Mouse (Mus musculus): ENCODE measurements around the gene 6030468B19Rik. TPM values are rescaled to one million over a fixed set of nuclear protein-coding genes. Genes with fewer than 3 reads are reported as not detected.

The 6030468B19Rik gene
- total RNA-seq, 2 experiments from 2014 or later: 0.34 to 0.46 TPM

- DNase-seq (ENCODE audit: low spot score in 2 of 2): no peak
- Histone ChIP-seq H3K4me3 (no peak overlapping the region), H3K27ac (no peak overlapping the region)
- no peak for TF ChIP-seq CTCF (conservative IDR thresholded peaks at IDR 0.05)
These were observed 19.0 kb downstream of the 6030468B19Rik start for GRCm38 (mm10) chr11:117816389-117816996.

- TF ChIP-seq CTCF (conservative IDR thresholded peaks at IDR 0.05): no peak
These were observed 21.6 kb downstream of the 6030468B19Rik start for GRCm38 (mm10) chr11:117819095-117819494.

GRCm38 (mm10) chr11:117820173-117820572, 22.7 kb downstream of the 6030468B19Rik start:
- TF ChIP-seq CTCF (conservative IDR thresholded peaks at IDR 0.05): no peak
- H3K4me3 ChIP-seq: no peak overlapping the region

More at GRCm38 (mm10) chr11:117819095-117819494, 21.6 kb downstream of the 6030468B19Rik start:
- H3K4me3 ChIP-seq: no peak overlapping the region
- no peak overlapping the region for H3K27ac ChIP-seq
- no peak for DNase-seq (ENCODE audit: low spot score in 2 of 2)

GRCm38 (mm10) chr11:117821868-117822267, 24.4 kb downstream of the 6030468B19Rik start:
- H3K4me3 ChIP-seq: no peak overlapping the region
- DNase-seq (ENCODE audit: low spot score in 2 of 2): no peak
- no peak for TF ChIP-seq CTCF (conservative IDR thresholded peaks at IDR 0.05)

More at GRCm38 (mm10) chr11:117820173-117820572, 22.7 kb downstream of the 6030468B19Rik start:
- no peak overlapping the region for H3K27ac ChIP-seq
- DNase-seq (ENCODE audit: low spot score in 2 of 2): no peak

GRCm38 (mm10) chr11:117822728-117823241, 25.3 kb downstream of the 6030468B19Rik start:
- DNase-seq (ENCODE audit: low spot score in 2 of 2): no peak
- no peak for TF ChIP-seq CTCF (conservative IDR thresholded peaks at IDR 0.05)
- Histone ChIP-seq H3K27ac (no peak overlapping the region), H3K4me3 (no peak overlapping the region)

More at GRCm38 (mm10) chr11:117821868-117822267, 24.4 kb downstream of the 6030468B19Rik start:
- no peak overlapping the region for H3K27ac ChIP-seq

- Histone ChIP-seq H3K27ac (no peak overlapping the region), H3K4me3 (no peak overlapping the region)
- TF ChIP-seq CTCF (conservative IDR thresholded peaks at IDR 0.05): no peak
- DNase-seq (ENCODE audit: low spot score in 2 of 2): no peak
These were observed 26.0 kb downstream of the 6030468B19Rik start for GRCm38 (mm10) chr11:117823411-117823810.

- TF ChIP-seq CTCF (conservative IDR thresholded peaks at IDR 0.05): peak; percentile 97
- DNase-seq (ENCODE audit: low spot score in 2 of 2): peak; percentile 69 to 79
- H3K27ac ChIP-seq: no peak overlapping the region
- H3K4me3 ChIP-seq: peak overlapping the region; percentile 36
These were observed 26.9 kb downstream of the 6030468B19Rik start for GRCm38 (mm10) chr11:117824060-117824969.

- peak within 1 kb of the TSS; percentile 28 for H3K4me3 ChIP-seq
- no peak for DNase-seq (ENCODE audit: low spot score in 2 of 2)
- no peak for TF ChIP-seq CTCF (conservative IDR thresholded peaks at IDR 0.05)
- no peak within 1 kb of the TSS for H3K27ac ChIP-seq
These were observed 28.1 kb downstream of the 6030468B19Rik start, which contains the start of the genes Afmid and Tk1 for GRCm38 (mm10) chr11:117825333-117826101. Gene Afmid (plus strand): TSS chr11:117825924. Gene Tk1 (minus strand): TSS chr11:117826092.

GRCm38 (mm10) chr11:117826164-117826563, 28.7 kb downstream of the 6030468B19Rik start:
- peak overlapping the region; percentile 28; the same call in 1 of the 2 replicates for H3K4me3 ChIP-seq
- H3K27ac ChIP-seq: no peak overlapping the region

GRCm38 (mm10) chr11:117826916-117827315, 29.5 kb downstream of the 6030468B19Rik start:
- DNase-seq (ENCODE audit: low spot score in 2 of 2): no peak
- no peak for TF ChIP-seq CTCF (conservative IDR thresholded peaks at IDR 0.05)
- H3K27ac ChIP-seq: no peak overlapping the region
- no peak overlapping the region for H3K4me3 ChIP-seq

More at GRCm38 (mm10) chr11:117826164-117826563, 28.7 kb downstream of the 6030468B19Rik start:
- no peak for DNase-seq (ENCODE audit: low spot score in 2 of 2)
- no peak for TF ChIP-seq CTCF (conservative IDR thresholded peaks at IDR 0.05)

- no peak for TF ChIP-seq CTCF (conservative IDR thresholded peaks at IDR 0.05)
- no peak overlapping the region for H3K27ac ChIP-seq
- no peak overlapping the region for H3K4me3 ChIP-seq
- DNase-seq (ENCODE audit: low spot score in 2 of 2): no peak
These were observed 29.9 kb downstream of the 6030468B19Rik start for GRCm38 (mm10) chr11:117827386-117827785.
